Mouse (Mus musculus): Measurements from ENCODE around the gene Prok2.

- TF ChIP-seq CTCF (IDR thresholded peaks at IDR 0.05; ENCODE audit: insufficient read depth, low read length) (no peak), POLR2A (IDR thresholded peaks at IDR 0.05; ENCODE audit: borderline replicate concordance, extremely low read depth, low read depth, low read length) (no peak)
Observed at GRCm38 (mm10) chr6:99764916-99765315, 38.7 kb upstream of the Prok2 start.
